Mouse (Mus musculus): Measurements from ENCODE around the gene Bmp7.

The Bmp7 gene

DNA sequence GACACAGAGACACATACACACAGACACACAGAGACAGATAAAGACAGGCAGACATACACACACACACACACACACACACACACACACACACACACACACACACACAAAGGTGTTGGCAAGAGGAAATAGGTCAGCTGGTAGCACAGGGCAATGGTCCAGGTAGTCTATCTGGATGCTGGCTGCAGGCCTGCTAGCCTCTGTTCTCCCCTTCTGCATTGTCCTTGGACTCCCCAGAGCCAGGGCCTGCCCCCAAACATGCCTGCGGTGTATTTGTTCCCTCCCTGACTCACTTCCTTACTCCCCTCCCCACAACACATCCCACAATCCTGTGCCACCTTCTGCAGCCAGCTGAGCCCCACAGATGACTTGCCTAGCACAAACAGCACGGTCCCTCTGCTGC is 86.0 kb downstream of the Bmp7 start:
- no peak for DNase-seq (ENCODE audit: low read depth, low spot score)

DNA sequence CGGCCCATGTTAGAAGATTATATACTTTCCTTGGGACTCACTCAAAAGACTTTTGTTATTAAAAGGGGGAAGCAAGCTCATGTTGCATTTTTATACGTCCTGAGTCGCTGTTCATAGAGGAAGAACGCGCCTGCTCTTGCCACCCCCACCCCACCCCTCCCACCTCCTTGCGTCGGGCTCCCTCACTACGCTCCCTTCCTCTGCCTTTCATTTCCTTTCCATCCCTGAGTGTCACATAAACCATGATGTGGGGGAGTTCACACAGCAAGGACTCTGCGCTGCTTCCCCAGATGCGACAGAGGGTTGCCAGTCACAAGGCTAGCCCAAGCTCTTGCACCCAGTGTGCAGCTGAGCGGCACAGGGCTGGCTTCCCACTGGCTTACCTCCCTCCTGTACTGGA is 88.3 kb downstream of the Bmp7 start:
- DNase-seq (ENCODE audit: low read depth, low spot score), result no peak

DNA sequence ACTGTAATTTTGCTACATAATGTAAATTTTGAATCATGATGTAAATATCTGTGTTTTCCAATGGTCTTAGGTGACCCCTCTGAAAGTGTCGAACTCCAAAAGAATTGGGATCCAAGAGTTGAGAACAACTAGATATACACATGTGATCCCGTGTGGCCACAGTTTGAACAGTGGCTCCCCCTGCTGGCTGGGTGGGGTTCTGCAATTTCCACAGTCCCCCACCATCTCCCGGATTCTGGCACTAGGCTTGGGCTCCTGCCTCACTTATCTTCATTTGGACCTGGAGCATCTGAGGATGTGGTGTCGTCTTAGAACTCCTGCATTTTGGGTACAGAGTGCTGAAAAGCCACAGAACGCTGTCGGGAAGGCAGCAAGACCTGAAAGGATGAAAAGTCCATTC is 91.9 kb downstream of the Bmp7 start:
- no peak for DNase-seq (ENCODE audit: low read depth, low spot score)

DNA sequence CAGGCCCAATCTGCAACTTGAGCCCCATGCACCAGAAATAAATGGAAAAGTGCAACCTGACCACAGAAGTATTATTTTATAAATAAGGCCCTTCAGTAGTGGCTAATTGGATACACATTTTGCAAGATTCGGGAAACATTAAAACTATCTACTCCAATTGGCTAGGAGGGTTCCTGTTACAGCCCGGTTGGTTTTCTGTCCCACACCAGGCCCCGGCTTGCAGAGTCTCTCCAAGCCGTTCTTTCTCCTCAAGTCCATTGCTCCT is 93.9 kb downstream of the Bmp7 start:
- DNase-seq (ENCODE audit: low read depth, low spot score), result no peak

DNA sequence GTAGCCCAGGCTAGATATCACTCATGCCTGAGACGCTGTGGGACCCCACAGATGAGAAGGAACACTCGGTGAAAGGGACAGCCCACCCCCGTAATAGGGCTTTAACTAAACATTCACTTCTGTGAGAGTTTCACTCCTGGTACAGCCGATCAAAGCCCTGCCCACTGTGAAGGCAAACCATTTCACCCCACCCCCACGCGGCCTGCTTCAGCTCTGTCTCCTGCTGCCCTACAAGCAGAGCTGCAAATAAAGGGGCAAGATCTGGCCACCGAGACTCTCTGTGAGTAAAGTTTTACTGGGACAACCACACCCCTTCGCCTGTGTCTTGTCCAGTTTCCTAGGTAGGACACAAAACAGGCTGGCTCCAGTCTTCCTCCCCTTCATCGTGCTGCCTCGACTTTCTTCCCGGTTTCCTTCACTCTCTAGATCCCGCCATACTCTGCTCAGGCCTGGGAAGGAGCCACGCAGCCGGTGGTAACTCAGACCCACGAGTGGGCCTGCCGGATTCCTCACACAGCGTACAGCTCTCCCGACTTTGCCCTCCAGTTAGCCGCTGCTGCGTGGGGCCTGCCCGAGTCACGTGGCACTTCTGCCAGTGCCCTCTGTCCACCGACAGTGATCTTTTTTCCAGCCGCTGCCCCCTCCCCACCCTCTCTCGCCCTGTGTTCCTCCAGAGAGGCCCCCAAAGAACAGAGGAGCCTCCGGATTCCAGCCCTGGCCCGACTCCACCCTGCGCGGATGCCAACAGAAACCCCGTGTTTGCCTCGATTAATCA is 94.4 kb downstream of the Bmp7 start:
- no peak for DNase-seq (ENCODE audit: low read depth, low spot score)

DNA sequence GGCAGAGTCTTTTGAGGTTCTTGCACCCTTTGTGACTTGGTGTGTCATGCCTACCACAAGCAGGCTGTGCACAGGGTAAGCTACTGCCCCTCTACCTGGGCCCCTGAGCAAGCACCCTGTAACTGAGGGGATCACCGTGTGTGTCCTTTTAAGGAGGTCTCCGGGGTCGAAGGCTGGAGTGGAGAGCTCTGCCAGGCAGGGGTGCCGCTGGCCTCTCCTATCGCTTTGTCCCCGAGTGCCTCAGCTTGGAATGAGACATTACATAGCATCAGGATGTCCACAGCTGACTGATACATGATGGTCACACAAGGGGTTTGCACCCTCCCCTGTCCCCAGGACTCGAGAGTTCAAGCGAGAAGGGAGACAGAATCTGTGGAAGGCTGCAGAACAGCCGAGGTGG is 96.2 kb downstream of the Bmp7 start:
- DNase-seq (ENCODE audit: low read depth, low spot score), result no peak

DNA sequence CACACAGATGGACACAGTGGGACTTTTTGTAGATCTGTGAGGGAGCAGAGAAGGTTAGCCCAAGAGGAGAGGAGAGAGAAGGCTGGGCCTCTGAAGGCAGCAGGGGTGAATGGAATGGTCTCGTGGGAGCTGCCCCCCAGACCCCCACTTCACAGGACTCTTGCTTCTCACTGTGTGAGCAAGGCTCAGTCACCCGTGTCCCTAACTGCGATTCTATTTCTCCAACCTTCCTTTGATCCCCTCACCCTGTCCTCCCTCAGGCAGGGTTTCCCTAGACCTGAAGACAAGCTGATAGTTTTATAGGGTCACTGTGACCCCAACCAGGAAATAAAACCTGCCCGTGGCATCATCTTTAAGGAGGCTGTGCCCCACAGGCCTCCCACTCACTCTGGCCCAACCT is 97.8 kb downstream of the Bmp7 start:
- DNase-seq (ENCODE audit: low read depth, low spot score), result no peak

DNA sequence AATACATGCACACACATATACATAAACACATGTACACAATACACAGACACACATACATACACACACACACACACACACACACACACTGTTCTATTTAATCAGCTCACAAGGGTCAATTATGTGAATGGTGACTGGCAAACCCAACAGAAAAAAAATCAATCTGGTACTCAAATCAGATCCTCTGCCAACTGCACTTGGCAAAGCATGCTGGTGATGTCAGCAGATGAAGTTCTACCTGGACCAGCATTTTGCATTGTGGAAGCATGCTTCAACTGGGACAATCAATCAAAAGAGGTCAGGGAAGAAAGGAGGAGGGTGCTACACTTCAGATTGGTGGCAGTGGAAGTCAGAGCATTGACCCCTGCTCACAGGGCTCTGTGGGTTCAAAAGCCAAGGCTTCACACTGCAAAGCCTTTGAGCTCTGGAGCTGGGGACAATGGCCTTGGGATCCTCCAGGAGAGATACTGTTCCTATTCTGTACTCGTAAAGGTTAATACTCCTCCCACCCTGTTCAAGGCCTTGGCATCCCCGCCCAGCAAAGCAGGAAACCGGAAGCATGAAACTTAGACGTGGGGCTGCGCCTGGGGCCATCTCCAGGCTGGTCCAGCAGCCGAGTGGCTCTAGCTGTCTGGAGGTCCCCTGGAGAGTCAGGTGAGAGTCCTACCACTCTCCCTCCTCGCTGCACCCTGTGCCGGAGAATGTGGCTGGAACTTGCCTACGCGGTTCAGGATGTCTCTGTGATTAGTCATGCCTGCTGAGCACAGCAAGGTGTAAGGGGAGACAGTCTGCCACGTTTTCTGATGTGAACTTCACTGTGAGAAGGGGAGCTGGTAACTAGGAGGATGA is 99.0 kb downstream of the Bmp7 start:
- no peak for DNase-seq (ENCODE audit: low read depth, low spot score)

DNA sequence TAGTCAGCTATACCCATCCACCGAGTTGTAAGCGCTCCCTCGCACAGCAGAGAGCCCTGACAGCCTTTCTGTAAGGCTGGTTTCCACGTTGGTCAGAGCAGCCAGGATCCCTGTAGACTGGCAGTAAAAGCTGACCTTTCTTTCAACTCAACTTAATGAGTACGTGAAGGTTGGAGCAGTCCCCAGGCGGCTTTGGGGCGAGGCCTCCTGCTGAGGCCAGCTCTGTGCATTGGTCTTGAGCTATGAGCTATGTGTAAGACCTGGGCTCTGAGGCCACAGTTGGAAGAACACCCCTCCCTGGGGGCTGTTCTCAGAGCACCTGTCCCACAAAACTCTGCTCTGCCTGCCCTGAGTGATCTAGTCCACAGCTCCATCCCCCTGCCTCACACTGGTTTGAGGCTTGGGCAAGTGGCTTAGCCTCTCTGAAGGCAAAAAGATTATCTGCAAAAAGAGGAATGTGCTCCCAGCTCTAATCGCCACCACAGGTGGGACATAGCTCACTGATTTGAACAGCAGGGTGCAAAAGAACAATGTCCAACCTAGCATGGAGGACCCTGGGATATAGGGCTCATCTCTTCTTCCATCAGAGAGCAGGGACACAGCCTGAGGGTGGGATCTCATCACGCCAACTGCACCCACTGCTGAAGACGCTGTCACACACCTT is 100.7 kb downstream of the Bmp7 start:
- DNase-seq (ENCODE audit: low read depth, low spot score), result no peak

DNA sequence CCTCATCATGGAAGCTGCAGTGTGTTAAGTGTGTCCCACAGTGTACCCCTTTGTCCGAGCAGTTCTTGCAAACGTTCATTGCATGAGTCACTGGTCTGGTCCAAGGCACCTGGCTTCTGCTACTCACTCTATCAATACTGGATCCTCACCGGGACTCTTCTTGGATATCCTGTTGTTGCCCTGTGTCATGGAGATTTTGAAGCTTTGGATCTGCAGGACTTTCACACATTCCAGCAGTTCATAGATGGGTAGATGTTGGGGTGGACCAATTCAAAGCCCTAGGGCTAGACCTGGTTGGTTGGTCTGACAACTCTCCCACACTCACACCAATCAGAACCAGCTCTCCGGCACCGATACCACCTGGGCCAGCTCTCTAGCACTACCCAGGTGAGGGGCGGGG is 103.6 kb downstream of the Bmp7 start:
- no peak for DNase-seq (ENCODE audit: low read depth, low spot score)

DNA sequence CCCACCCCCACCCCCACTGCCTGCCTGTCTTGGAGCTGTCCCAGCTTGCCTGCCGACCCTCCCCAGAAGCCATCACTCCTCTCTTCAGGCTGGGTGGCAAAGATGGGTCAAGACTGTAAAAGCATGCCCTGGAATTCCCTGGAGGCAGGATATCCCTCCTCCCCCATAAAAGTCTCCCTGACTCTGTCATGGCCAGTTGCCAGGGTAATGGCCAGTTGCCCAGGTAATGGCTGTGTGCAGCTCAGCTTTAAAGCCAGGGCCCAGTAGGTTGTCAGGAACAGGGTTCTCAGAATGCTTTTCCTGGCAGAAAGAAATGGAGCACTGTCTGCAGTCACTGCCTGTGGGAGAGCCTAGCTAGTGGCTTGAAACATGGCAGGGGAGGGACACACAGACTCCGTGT is 106.9 kb downstream of the Bmp7 start:
- DNase-seq (ENCODE audit: low read depth, low spot score), result no peak

DNA sequence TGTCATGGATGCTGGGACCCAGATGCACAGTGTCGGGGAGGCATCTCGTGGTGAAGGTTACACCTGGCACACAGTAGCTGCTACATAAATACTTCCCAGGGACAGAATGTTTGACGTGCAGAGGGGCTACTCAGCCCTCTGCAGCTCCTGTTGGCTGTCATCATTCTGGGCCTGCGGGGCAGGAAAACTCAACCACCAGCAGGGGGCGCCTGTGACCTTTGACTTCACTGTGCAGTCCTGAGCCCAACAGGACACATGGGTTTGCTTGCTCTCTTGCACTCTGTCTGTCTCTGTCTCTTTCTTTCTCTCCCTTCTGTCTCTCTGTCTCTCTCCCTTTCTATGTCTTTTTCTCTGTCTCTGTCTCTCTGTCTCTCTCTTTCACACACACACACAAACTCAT is 108.4 kb downstream of the Bmp7 start:
- DNase-seq (ENCODE audit: low read depth, low spot score), result no peak

DNA sequence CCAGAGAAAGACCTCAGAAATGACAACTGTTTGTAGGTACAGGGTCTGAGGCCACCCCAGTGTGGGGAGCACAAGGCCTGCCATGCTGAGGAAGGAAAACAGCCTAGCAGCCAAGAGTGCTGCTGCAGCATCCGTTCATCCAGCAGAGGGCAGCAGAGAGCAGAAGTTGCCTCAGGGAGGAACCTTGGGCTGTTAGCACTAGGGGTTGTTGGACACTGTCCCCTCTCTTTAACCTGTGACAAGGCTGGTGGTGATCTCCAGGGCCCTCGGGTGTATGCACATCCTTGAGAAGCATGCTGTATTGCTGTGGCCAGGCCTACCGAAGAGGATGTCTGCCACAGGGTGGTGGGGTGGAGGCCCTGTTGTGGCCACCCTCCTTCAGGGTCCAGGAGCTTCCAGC is 109.0 kb downstream of the Bmp7 start:
- peak; percentile 42 for DNase-seq (ENCODE audit: low read depth, low spot score)

DNA sequence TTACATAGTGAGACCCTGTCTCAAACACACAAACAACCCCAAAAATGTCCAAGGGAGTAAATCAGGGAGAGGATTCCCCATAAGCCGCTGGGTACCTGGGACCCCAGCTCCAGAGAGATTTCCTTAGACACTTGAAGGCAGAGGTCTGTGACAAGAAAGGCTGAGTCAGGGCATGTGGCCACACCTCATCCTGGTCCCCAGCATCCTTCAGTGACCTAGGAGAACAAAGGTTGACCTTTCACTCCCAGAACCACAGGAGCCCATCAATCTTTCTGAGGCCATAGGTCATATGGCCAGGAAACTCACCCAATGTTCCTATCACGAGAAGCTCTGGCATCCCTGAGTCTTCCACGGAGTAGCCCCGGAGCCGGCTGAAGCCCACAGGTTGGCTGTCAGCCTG is 111.9 kb downstream of the Bmp7 start:
- no peak for DNase-seq (ENCODE audit: low read depth, low spot score)

DNA sequence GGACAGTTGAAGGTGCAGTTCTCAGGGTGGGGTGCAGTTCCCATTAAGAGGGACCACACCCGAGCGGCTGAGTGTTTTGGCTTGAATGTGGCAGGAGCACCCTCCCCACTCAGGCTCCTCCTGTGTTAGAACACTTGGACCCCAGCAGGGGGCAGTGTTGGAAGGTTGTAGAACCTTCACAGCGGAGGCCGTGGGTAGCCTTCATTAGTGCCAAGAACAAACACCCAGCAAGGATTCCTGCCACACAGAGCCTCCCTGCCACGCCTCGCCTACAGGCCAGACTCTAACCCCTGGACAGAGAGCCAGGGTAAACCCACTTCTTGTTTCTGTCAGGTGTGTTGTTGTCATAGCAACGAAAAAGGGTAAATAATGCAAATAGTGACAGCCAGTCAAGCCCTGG is 112.6 kb downstream of the Bmp7 start:
- no peak for DNase-seq (ENCODE audit: low read depth, low spot score)

DNA sequence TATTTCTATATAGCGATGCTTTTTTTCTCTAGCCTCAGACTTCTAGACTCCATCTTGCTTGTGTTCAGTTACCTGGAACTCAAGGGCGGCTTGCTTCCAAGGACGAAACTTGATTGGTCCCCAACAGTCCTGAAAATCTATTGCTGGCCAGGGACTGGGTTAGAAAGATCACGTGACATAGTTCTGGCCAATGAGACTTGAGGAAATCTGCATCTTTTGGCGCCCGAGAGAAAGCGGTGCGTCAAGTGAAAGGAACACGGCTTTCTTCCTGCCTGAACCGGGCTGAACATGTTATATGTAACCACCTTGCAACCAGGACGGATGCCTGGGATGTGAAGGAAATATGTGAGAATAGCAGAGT is 114.4 kb downstream of the Bmp7 start:
- DNase-seq (ENCODE audit: low read depth, low spot score), result no peak

DNA sequence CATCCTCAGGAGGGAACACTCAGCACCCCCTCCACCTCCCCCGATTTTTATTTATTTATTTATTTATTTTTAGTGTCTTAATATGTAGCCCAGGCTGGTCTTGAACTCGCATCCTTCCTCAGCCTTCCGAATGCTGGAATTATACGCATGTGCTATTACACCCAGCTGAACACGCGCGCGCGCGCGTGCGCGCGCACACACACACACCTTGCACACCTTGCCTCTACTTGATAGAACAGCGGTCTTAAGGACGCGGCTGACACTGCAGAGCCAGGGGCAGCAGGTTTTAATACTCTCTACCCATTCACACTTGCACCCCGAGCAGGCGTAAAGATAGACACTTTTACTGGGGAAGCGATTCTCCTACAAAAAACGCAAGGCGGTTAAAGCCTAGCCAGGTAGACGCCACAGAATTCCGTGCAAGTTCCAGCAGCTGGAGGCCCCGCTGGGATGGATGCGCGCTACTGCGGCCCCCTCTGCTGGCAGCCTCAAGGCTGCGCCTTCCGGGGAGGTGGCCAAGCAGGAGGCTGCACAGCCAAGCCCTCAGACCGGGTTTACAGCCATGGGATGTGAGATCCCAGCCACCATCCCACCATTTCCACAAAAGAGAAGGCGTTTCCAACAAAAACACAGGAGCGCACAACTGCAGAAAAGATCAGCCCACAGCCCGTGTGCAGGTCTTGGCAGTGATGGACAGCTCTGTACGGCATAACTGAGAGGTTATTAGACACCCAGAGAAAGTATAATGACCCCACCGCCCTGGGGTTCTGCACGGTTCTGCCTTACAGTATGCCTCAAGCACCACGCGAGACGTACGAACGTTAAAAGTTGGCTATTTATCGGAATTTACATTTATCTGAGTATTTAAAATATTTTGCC is 115.0 kb downstream of the Bmp7 start:
- no peak for DNase-seq (ENCODE audit: low read depth, low spot score)

DNA sequence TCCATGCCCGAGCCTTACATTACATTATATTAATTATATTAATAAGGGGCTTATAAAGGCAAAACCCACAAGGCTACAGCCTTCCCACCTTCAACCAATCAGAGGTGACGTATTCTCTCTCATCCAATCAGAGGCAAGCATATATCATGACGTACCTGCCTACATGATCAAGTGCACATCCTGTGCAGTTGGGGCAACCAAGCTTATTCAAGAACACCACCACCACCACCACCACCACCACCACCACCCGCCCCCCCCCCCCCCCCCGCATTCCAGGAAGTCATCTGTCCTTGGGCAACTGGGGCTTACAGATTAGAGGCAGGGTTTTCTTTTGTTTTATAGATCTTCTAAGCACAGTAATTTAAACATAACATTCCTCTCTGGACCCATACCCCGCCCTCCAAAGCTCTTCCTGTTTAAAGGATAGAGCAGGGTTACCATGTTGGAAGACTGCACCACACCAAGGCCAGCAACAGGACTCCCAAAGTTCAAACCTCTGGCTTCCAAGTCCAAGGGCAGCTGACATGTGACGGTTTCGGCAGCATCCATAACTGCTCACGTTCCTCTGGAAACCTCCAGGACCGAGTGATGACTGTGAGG is 121.4 kb downstream of the Bmp7 start:
- no peak for DNase-seq (ENCODE audit: low read depth, low spot score)
